Mouse (Mus musculus): ENCODE measurements around the gene Dbt. TPM values are rescaled to one million over a fixed set of nuclear protein-coding genes. Genes with fewer than 3 reads are reported as not detected.

Gene Dbt
- polyA plus RNA-seq (2017; shearing (Covaris generic)): 10 to 100 TPM in 1 of 2 experiments, 1 to 10 TPM in 1; 9.2 to 15.2 TPM

DNA sequence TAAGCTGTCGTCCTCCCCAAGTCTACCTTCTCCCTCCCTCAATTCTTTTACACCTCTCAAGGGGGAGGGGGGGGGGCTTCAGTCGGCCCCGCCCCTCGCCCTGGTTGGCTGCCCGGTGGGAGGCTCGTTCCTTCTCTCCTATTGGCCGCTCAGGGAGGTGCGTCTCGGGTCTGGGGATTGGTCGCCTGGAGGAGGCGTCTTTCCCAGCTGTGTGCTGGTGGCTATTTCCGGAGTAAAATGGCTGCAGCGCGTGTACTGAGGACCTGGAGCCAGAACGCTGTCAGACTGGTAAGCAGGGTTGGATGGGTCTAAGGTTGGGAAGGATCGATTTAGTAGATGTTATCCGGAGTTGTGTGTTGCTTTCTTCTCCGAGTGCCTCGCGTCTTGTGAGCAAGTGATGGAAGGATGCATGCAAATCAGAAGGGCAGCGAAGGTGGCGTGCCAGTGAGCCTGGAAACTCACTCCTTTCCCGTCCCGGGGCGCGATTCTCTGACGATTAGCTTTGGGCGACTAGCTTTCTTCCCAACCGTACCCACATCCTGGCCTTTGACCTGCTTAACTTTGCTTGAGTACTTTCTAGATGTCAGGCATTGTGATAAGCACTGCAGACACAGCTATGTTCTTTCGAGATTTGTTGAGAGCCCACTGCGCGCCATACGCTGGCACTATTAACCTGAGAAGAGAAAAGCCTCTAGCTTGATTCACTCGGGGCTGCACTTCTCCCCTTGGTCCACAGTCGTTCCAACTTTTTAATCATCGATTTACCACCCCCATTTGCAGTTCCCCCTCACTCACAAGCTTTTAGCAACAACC lies at the start of gene Dbt:
Dbt (plus strand) TSS at position 167 of the 813 bp plus-strand sequence.
- ATAC-seq: peak; percentile 93

DNA sequence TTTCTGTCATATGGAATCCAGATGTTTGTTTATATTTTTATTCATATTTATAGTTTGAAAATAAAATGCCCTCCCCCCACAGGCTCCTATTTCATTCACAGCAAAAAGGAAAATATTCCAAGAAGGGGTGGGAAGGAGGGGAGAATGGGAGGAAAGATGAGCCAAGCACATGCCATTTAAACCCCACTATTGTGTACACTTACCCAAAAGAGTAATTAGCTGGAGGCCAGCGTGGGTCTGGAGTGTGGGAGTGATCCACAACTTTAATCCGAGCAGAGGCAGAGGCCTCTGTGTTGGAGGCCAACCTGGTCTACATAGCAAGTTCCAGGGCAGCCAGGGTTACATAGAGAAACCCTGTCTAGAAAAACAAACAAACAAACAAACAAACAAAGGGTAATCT lies 48.6 kb upstream of the Dbt start:
- ATAC-seq: no peak

DNA sequence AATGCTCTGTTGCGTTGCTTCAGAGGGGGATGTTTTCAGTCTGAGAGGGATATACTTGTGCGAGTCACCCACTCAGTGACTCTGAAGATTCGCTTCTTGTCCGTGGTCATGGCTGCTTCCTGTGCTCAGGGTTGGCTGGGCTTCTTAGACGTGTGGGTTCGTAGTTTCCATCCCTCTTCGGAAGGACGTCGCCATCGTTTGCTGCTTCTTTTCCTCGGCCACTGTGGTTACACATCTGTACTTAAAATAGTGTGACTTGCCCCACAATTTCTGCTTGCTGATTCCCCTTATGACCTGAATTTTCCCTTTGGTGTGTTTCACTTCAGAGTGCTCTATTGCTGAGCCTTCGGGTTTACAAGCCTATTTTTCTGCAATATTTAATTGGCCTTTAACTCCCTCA lies 47.2 kb upstream of the Dbt start:
- ATAC-seq: peak; percentile 80

DNA sequence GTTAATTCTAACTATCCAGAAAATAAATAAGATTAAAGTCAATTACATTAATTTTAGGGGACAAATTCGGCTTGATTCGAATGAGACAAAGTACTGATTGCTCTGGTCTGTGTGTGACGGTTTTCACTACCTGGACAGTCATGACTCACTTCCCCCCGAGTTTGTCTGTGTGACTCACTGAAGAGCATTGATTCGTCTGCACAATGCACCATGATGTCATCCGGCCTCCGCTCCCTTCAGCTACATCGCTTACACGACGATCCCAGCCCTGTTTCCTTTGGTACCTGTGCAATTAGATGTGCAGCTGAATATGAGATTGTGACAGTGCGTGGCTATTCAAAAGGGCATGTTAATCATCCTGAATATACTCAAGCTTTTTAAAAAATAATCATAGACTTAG lies 38.3 kb upstream of the Dbt start:
- ATAC-seq: peak; percentile 94

DNA sequence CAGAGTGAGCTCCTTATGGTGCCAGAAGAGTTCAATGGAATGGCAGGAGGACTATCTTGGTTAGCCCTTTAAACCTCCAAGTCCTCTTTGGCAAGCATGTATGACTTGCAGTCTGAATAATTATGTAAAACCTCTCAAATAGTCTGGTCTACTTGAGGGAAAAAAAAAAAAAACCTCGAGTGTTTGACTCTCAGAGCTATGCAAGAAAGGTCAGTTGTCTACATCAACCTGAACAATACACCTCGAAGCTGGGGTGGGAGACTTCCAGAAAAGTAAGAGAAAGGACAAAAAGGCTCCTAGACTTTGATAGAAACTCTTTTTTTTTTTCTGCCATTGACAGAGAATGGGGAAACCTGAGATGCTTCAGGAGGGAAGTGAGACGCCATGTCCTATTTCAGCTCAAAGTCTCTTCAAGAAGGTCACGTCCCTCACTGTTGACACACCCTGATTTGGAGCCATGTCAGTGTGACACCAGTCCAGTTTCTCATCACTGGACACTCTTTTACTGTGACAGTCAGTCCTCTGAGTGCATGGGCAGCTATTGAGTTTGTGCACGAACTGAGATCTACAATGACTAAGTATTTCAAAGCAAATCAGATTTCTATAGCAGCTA lies 36.1 kb upstream of the Dbt start:
- no peak for ATAC-seq

DNA sequence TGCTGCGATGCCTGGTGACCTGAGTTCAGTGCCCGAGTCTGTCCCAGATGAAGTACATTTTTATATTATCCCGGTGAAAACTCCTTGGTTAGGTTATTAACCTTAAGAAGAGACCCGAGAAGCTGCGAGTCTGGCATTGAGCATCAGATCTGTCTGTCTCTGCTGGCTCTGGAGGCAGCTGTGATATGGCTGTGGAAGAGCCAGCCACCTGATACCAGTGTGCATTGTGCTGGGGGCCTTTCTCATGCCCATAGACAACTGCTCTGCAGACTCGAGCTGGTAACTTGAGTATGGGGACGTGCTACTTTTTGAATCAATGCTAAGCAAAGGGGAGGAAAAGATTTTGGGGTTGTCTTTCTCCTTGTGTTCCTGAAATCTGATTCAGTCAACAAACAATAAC lies 35.5 kb upstream of the Dbt start:
- ATAC-seq: no peak

DNA sequence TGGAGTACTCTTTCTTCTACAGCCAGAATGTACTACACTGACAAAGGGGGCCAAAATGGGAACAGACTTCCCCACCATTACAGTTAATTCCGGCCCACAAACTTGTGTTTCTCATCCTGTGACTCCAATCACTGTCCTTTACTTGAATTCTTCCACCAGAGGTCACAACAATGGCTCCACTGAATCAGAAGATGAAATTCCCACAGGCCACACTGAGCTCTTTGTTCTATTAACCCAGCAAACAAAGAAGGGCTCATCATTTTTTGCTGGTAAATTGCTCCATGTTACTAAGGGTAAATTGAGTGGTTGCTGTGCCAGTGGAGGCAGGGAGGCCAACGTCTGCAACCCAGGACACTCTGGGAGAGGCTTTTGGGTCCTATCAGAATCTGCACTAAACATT lies 32.8 kb upstream of the Dbt start:
- no peak for ATAC-seq

DNA sequence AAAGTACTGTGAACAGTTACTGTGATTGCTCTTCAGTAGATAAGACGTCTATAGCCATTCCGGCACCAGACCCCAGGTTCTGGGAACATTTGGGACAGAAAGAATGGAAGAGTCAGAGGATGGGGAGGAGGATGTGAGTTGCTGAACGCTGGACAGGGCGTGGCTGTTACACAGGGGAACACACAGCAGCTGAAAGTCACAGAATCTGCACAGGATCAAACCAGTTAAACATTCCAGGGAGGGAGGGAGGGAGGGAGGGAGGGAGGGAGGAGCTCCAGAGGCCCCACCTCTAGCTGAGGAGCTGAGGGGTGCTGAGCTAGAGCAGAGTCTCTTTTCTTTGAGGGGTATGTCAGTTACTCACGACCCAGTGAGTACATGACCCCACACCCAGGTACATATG lies 31.9 kb upstream of the Dbt start:
- no peak for ATAC-seq

DNA sequence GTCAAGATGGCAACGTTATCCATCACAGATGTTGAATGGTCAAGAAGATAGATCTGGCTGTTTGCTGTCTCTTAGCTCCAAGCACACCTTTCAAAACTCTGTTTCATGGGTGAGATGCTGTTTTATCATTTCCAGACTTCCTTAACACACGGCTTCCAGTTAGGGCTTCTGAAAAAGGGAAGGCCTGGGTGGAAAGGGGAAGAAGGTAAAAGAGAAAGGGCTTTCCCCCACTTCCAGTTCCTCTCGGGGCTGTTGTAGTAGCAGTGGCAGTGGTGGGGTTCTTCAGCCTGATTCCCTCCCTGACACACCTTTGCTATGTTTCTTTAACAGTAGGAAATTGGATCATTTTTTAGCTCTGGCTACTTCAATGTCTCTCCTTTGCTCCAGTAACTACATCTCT lies 30.1 kb upstream of the Dbt start:
- no peak for ATAC-seq

DNA sequence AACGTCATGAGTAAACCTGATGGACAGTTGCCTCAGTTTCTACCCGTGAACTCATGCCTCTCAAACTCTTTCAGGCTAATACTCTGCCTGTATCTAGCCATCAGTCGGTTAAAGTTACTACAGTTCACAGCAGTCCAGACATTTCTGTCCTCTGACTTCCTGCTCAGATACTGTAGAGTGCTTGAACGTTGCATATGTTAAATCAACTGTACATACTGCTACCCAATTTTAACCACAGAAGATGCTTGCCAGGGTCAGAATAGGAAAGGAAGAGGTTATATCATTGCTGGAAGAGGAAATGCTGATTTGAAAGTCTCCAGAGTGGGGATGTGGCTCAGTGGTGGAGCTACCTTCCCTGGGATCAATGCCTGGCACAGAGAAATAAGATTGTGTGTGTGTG lies 29.6 kb upstream of the Dbt start:
- ATAC-seq: no peak

DNA sequence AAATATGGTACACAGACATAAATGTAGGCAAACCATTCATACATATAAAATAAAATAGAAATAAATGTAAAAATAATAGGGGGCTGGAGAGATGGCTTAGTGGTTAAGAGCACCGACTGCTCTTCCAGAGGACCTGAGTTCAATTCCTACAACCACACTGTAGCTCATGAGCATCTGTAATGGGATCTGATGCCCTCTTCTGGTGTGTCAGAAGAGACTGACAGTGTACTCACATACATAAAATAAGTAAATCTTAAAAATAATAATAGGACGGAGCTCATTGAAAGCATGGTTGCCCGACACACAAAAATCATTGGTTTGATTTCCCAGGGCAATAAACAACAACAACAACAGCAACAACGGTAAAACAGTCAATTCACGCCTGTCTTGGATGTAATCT lies 21.9 kb upstream of the Dbt start:
- ATAC-seq: no peak

DNA sequence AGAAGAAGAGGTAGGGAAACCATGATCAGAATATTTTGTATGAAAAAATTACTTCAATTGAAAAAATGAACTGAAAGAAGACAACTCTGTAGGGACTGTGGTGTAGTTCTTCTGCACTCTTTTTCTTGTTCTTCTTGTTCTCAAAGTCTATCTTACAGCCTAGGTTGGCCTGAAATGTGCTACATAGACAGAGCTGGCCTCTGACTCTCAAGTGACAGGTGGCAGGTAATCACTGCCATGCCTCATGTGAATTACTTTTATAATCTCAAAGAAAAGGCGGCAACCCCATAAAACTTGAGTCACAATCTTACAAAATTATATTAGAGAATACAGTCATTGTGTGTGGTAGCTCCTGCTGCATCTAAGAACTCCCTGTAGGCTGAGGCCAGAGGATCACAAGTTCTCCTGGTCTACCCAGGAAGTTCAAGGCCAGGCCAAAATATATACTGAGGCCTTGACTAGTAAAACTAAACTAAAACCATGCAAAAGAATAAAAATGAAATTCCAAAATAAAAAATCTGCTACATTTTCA lies 20.9 kb upstream of the Dbt start:
- ATAC-seq: no peak

DNA sequence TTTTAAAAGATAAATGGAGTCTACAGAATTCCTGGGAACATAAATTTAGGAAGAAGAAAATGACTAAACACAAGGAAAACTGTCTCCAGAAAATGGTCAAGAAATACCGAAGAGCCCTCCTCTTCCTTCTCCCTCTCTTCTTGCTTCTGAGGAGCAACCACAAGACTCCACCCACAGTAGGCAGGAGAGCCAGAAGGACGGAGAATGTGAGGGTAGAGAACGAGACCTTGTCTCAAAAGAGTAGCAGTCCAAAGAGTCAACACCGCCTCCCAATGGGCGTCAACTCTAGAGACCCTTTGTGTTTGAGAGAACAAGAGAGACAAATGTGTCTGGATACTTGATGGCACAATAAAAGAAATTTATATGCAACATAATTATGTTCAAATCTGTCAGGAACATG lies 19.2 kb upstream of the Dbt start:
- ATAC-seq: no peak

DNA sequence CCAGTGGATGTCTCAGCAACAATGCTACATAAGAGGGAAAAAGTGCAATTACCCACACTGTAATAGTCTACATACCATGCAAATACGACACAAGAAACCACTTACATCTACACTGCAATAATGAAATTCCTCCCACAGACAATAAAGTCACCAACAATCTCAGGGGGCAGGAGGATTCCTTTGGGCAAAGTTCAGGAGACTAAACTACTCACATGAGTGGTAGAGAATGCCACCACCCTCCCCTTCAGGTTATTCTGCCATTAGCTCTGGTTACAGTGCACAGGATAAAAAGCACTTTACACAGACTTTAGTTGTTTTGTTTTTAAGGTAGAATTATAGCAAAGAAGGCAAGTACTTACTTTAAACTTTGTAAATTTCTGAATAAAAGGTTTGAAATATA lies 17.2 kb upstream of the Dbt start:
- ATAC-seq: no peak

DNA sequence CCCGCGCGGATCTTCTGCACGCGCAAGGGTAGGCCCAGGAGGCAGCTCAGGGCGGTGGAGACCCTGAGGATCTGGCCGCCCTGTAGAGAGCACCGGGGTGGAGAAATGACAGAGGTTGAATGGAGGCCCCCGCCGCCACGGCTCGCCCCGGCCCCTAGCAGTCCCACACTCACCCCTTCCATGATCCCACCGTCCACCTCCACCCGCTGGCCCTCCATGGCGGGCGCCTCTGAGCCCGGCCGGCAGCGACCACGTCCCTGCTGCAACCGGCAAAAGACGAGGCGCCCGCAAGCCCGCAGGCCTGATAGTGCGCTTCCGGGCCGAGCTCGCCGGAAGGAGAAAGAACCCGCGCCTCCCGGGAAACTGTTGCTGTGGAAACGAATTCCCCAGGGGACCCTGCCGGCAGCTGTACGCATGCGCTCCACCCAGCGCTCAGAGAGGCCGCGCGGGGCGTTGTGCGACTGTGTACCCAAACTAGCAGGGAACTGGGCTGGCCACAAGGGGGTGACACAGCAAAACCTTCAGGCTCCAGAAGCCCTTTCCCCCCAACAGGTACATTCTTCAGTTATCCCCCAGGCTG lies 5.0 kb upstream of the Dbt start, which contains the start of gene Rtca:
Rtca (minus strand) TSS at position 437 of the 580 bp plus-strand sequence.
- peak; percentile 83 for ATAC-seq

DNA sequence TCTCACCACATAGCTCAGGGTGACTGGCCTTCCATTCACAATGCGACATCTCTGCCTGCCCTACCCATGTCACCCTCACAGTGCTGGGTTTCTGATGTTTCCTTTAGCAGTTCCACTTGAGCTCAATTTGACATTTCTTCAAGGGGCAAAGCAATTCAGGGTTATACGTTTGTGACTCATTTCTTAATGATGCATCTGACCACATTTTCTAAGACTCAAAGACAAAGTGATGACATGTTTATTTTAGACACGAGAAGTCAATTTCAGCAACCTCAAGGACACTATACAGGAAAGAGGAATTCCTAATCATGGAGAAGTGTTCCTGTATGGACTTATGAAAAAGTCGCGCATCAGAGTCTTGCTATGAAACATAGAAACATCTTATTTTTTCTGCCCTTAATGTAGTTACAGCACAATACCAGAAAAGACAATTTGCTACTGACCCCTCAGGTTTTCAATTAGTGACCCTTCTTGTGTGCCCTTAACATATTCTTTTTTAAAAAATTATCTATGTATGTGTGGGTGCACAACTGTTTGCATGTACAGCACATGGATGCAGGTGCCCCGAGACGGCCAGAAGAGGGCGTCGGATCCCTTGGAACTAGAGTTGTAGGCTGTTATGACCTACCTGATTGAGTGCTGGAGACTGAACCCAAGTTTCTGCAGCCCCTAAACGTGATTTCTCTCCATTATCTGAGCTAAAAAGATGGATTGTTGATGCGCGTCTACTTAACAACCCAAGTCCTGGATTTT lies 543 bp upstream of the Dbt start:
- ATAC-seq: peak; percentile 9

DNA sequence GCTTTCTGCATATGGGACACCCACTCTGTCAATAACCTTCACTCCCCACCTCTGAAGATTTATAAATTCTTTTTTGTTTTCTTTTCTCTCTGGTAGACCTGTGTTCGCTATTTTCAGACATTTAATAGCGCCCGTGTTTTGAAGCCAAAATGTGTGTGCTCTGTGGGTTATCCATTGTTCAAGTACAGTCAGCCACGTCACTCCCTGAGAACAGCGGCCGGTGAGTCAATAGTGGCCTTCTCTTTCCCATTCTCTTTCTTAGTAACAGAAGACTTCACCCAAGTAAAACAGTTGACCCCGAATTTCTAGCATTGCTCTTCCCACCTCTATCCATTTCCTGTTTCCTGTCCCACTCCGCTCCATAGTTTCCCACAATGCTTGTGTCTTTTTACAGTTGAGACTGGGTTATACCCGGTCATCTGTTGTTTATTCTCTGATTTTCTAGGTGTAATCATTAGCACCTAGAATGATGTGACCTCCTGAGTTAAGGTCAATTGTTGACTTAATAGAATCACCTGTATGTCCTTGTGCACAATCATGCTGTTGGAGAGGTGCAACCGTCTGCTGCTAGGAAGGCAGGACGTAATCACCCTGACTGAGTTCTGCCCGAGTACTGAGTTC lies 7.4 kb downstream of the Dbt start:
- ATAC-seq: no peak

DNA sequence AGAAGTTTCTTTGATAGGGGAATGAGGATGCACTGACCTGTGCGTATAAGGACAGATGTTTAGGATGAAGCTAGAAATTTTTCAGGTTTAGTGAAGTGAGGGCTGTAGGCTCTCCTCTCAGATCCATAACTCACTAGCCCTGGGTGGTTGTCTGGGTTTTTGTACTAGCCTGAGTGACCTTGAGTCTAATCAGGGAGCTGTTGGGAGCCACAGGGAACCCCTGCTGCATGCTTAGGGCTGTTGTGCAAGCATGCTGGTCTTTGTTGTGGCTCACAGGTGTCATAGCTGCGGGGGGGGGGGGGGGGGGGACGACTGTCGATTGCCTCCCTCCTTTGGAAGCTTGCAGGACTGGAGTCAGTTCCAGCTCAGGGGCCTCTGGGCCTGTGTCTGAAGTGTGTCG lies 16.9 kb downstream of the Dbt start:
- ATAC-seq: no peak

DNA sequence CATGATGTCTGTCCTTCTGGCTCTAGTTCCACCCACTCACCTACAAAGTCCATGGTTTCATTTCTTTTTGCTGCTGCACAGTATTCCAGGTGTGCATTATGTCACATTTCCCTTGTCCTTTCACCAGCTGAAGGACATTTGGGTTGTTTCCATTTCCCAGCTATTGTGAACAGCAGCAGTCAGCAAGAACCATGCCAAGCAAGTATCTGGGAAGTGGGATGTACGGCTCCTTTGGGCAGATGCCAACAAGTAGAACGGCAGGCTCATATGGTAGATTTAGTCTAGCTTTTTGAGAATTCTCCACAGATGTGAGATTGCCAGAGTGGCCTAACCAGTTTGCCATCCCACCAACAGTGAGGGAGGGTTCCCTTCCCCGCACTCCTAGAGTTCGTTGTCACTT lies 18.0 kb downstream of the Dbt start:
- no peak for ATAC-seq

DNA sequence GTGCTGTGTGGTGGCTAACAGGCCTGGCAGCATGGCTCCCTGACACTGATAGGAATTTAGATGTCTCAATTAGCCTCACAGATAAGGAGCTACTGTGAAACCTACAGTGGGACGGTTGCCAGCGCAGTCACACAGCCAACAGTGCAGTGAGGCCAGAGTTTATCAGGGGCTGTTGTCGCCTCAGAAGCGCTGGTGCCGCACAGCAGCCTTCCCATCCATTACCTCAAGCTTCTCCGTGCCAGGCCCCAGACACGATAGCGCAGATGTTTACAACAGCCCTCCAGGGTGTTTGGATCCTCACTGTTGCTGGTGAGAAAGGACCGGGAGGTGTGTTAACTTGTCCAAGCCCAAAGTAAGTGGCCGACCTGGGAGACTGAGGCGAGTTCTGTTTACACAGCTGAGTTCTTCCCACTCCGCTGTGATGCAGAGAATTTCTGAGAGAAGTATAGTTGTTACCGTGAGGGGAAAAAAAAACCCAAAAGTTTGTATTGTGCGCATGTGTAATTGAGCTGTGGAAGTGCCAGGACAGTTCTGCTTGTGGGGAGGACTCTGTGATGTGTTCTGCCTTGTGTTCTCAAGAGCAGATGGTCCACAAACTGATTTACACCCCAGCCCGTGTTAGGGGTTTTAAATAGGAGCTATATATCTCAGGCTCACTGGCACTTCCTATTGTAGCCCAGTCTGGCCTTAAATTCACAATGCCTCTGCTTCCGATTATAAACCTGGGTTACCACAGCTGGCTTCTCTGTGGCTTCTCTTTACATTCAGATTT lies 23.7 kb downstream of the Dbt start:
- no peak for ATAC-seq

DNA sequence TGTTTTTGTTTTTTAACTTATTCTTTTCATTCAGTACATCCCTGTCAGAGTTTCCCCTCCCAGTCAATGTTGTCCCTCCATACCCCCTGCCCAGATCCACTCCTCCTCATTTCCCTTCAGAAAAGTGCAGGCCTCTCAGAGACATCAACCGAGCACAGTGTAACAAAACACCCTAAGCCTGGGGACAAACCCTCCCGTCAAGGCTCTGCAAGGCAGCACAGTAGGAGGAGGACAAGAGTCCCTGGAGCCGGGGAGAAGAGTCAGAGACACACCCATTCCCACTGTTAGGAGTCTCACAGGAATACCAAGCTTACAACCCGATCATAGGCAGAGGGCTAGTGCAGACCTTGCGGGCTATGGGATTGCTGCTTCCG lies 24.3 kb downstream of the Dbt start:
- ATAC-seq: no peak

DNA sequence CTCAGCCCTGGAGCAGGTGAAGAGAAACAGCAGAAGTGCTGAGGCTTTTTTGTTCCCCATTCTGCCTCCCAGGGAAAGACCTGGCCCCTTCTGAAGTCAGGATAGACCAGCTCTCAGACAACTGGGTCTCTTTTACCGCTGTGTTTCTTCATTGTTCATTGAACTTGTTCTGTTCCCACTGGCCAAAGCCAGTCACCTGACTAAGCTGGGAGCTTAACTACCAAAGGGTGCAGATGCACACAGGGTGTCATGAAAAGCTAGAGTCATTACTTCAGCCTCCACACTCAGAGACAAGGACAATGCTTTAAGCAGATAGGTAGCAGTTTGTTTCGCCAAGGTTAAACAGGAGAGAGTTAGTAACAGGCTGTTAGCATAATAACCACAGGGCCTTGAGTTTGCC lies 29.2 kb downstream of the Dbt start:
- ATAC-seq: no peak

All from activated CD4-positive, CD25-positive, alpha-beta regulatory T cell, adult 4 months (primary cell).